Mouse (Mus musculus): ENCODE data around the gene Zfp446.

DNA sequence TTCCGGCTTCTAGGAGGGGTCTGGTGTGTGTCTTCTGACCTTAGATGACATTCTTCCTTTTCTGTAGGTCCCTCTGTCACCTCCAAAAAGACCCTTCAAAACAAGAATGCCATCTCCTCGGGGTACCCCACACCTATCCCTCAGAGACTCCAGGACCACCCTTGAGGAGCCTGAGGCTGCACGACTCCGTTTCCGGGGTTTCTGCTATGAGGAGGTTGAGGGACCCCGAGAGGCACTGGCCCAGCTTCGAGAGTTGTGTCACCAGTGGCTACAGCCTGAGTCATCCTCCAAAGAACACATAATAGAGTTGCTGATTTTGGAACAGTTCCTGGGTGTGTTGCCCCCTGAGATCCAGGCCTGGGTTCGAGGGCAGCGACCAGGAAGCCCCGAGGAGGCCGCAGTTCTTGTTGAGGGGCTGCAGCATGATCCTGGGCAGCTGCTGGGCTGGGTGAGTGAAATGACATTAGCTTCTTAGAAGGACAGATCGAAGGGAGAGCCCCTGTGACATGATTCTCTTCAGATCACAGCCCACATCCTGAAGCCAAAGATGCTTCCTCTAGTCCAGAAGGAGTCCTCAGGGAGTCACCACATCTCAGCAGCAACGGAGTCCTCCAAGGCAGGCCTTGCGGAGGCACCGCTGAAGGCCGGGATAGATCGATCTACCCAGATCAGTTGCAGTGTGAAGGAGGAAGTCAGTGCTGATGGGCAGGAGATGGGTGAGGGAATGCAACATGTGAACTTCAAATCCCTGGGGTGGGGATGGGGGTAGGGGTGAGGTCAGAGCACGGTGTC, 1.5 kb downstream of the Zfp446 start:
- TF ChIP-seq POLR2A (IDR thresholded peaks at IDR 0.05; ENCODE audit: borderline replicate concordance, control insufficient read depth, low read depth, low read length) (no peak), CTCF (IDR thresholded peaks at IDR 0.05; ENCODE audit: control insufficient read depth, insufficient read depth, low read length) (no peak)

Measured in bone marrow, adult 2 months (tissue).